Mouse (Mus musculus) intestine, embryonic 15.5 days (tissue): Measurements from ENCODE around the gene Ckap4. TPM values are rescaled to one million over a fixed set of nuclear protein-coding genes. Genes with fewer than 3 reads are reported as not detected.

Source experiments
- ATAC-seq: fragments of 200-750 bp; cut with Nextera tagmentation; 2 replicates; pipeline ENCODE4 v1.8.0; 2017; ENCODE audit warnings: moderate TSS enrichment, moderate library complexity
- H3K27ac ChIP-seq: fragments of 300-500 bp; sonication (generic); 2 replicates; pipeline ENCODE4 v1.5.1; 2015; ENCODE audit warnings: mild to moderate bottlenecking, inconsistent platforms
- H3K27me3 ChIP-seq: fragments of 300-500 bp; sonication (generic); replicated peaks from 2 replicates; pipeline ENCODE4 v1.6.1; 2015; ENCODE audit warnings: inconsistent platforms
- H3K36me3 ChIP-seq: fragments of 300-500 bp; sonication (generic); 2 replicates; pipeline ENCODE4 v1.6.1; 2015; ENCODE audit warnings: inconsistent platforms
- H3K4me1 ChIP-seq: fragments of 300-500 bp; sonication (generic); replicated peaks from 2 replicates; pipeline ENCODE4 v1.6.1; 2015; ENCODE audit warnings: inconsistent platforms
- H3K4me2 ChIP-seq: fragments of 300-500 bp; sonication (generic); replicated peaks from 2 replicates; pipeline ENCODE4 v1.6.1; 2015; ENCODE audit warnings: mild to moderate bottlenecking, inconsistent platforms
- H3K4me3 ChIP-seq: fragments of 300-500 bp; sonication (generic); replicated peaks from 2 replicates; pipeline ENCODE4 v1.5.1; 2015; ENCODE audit warnings: inconsistent platforms
- H3K9ac ChIP-seq: fragments of 300-500 bp; sonication (generic); 2 replicates; pipeline ENCODE4 v1.6.1; 2015; ENCODE audit warnings: inconsistent platforms
- H3K9me3 ChIP-seq: fragments of 300-500 bp; sonication (generic); 2 replicates; pipeline ENCODE4 v1.6.1; 2016; ENCODE audit warnings: inconsistent platforms
- WGBS: fragments of 180-500 bp; shearing (Covaris S2); methylation state at CpG from one replicate; pipeline ENCODE4 v1.1.7; 2015; 5-methylcytosine and 5-hydroxymethylcytosine counted together
- polyA plus RNA-seq: library from polyadenylated mRNA; unstranded; fragments of >200 nt; fragmentation: Nextera tagmentation; extraction: Ambion mirVana; gene quantifications from 2 replicates; pipeline ENCODE4 v1.2.1, GENCODE M21; 2015

The Ckap4 gene
- polyA plus RNA-seq: 59.8 and 61.2 TPM in 2 replicates

DNA sequence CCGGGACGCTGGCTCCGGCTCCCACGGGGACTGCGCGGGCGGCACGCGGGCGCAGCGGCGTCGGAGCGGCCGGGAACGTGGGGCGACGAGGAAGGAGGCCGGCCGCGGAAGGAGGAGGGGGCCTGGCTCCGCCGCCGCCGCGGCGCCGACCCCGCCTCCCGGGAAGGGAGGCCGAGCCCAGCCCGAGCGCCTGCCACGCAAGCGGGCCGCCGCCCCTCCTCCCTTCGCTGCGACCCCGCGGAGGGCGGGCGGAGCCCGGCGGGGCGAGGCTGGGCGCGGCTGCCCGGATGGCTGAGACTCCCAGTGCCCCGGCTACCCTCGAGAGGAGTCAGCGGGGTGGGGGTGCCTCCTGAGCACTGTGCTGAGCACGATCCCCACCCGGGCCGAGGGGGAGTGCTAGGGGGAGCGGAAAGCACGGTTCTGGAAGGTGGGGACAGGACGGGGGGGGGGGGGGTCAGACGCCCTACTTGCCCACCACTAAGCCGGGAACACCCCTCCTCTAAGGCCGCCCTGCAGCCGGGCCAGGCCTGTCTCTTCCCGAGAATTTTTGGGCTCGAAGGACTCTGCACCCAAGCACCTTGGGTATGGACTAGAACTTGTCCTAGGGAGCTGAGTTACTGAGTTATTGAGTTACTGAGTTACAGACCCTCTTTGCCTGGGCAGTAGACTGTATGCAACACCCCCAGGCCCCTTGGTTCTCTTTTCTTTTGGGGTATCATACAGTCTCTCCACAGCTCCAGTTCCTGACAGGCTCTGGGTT, at the start of gene Ckap4:
Gene Ckap4, minus strand, starts transcription at position 151 of the 760 bp plus-strand sequence.
- peak within 1 kb of the TSS; percentile 73 for H3K4me2 ChIP-seq
- H3K4me1 ChIP-seq: peaks cover 26% of the 10 kb centered on the region
- H3K36me3 ChIP-seq: 0 out of 2 replicates have a peak, but pooled peaks cover 2% of the 10 kb centered on the region
- peak within 1 kb of the TSS; percentile 82 for H3K27ac ChIP-seq
- 1% methylated on average over 61 of the region's 64 CpGs for WGBS
- peak within 1 kb of the TSS; percentile 82 for H3K9ac ChIP-seq
- peak; percentile 91 for ATAC-seq
- H3K4me3 ChIP-seq: peak within 1 kb of the TSS; percentile 83
- H3K9me3 ChIP-seq: no peaks in the 10 kb centered on the region
- H3K27me3 ChIP-seq: no peaks in the 10 kb centered on the region

DNA sequence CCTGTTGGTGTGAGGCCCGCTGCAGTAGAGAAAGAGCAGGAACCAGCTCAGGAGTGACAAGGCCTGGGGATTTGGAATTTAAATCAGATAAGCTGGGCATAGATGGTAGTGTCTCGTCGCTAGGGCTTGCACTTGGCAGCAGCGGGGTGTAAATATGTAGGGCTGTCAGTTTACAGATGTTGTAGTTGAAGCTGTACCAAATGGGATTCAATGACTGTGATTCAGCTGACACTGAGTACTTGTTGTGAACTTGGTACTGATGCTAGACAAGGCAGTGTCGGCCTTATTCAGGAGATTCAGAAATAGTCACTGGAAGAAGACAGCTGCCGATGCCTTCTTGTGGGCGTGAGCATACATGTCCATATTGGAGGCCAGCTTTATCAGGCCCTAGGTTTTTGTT, 48.4 kb upstream of the Ckap4 start:
- no peak for ATAC-seq
- Histone ChIP-seq H3K9ac (no peak overlapping the region), H3K4me1 (0 out of 2 replicates have a peak, but pooled peaks cover 7% of the 10 kb centered on the region), H3K4me2 (no peak overlapping the region), H3K27me3 (no peaks in the 10 kb centered on the region), H3K4me3 (no peak overlapping the region), H3K27ac (no peak overlapping the region), H3K9me3 (no peaks in the 10 kb centered on the region), H3K36me3 (no peaks in the 10 kb centered on the region)
- 78% methylated on average over 7 of the region's 7 CpGs for WGBS

GRCm38 (mm10) chr10:84581191-84581590, 47.3 kb upstream of the Ckap4 start:
- Histone ChIP-seq H3K9me3 (no peaks in the 10 kb centered on the region), H3K9ac (no peak overlapping the region), H3K27ac (no peak overlapping the region), H3K4me2 (no peak overlapping the region), H3K27me3 (no peaks in the 10 kb centered on the region), H3K4me1 (0 out of 2 replicates have a peak, but pooled peaks cover 7% of the 10 kb centered on the region), H3K36me3 (no peaks in the 10 kb centered on the region), H3K4me3 (no peak overlapping the region)
- WGBS: 63% methylated on average over 8 of the region's 8 CpGs
- ATAC-seq: no peak

DNA sequence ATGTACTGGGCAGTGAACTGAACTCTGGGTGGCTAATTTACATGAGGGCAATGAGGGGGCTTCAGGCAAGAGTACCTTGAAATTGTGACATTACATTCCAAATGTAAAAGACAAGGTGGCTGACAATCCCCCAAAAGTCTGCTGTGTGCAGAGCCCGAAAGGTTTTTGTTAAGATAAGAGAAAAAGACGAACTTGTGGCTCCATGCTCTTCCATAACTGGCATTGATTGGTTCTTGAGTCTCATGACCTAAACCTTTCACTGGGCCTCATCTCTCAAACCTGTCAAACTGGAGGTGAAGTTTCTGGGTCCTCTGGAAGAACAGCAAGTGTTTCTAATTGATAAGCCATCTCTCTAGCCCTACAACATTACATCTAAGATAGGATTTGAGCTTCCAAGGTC, 45.7 kb upstream of the Ckap4 start:
- no peak overlapping the region for H3K4me2 ChIP-seq
- no peaks in the 10 kb centered on the region for H3K9me3 ChIP-seq
- WGBS: 76% methylated on average over 2 of the region's 2 CpGs
- 0 out of 2 replicates have a peak, but pooled peaks cover 7% of the 10 kb centered on the region for H3K4me1 ChIP-seq
- H3K27ac ChIP-seq: no peak overlapping the region
- no peak overlapping the region for H3K9ac ChIP-seq
- no peaks in the 10 kb centered on the region for H3K27me3 ChIP-seq
- H3K4me3 ChIP-seq: no peak overlapping the region
- ATAC-seq: no peak
- H3K36me3 ChIP-seq: no peaks in the 10 kb centered on the region

- no peak for ATAC-seq
- Histone ChIP-seq H3K36me3 (no peaks in the 10 kb centered on the region), H3K4me2 (no peak overlapping the region), H3K4me1 (0 out of 2 replicates have a peak, but pooled peaks cover 7% of the 10 kb centered on the region), H3K9me3 (no peaks in the 10 kb centered on the region), H3K27me3 (no peaks in the 10 kb centered on the region), H3K9ac (no peak overlapping the region), H3K4me3 (no peak overlapping the region), H3K27ac (no peak overlapping the region)
- WGBS: 78% methylated on average over 10 of the region's 10 CpGs
These were observed 44.9 kb upstream of the Ckap4 start for GRCm38 (mm10) chr10:84578738-84579137.

- H3K4me2 ChIP-seq: peak overlapping the region; percentile 94
- H3K9ac ChIP-seq: peak overlapping the region; percentile 60
- ATAC-seq: peak; percentile 61
- no peaks in the 10 kb centered on the region for H3K36me3 ChIP-seq
- no peaks in the 10 kb centered on the region for H3K9me3 ChIP-seq
- peak overlapping the region; percentile 70 for H3K27ac ChIP-seq
- WGBS: 1% methylated on average over 38 of the region's 38 CpGs
- peak overlapping the region; percentile 91 for H3K4me3 ChIP-seq
- H3K4me1 ChIP-seq: 0 out of 2 replicates have a peak, but pooled peaks cover 7% of the 10 kb centered on the region
- no peaks in the 10 kb centered on the region for H3K27me3 ChIP-seq
These were observed 43.3 kb upstream of the Ckap4 start for GRCm38 (mm10) chr10:84577071-84577727.

DNA sequence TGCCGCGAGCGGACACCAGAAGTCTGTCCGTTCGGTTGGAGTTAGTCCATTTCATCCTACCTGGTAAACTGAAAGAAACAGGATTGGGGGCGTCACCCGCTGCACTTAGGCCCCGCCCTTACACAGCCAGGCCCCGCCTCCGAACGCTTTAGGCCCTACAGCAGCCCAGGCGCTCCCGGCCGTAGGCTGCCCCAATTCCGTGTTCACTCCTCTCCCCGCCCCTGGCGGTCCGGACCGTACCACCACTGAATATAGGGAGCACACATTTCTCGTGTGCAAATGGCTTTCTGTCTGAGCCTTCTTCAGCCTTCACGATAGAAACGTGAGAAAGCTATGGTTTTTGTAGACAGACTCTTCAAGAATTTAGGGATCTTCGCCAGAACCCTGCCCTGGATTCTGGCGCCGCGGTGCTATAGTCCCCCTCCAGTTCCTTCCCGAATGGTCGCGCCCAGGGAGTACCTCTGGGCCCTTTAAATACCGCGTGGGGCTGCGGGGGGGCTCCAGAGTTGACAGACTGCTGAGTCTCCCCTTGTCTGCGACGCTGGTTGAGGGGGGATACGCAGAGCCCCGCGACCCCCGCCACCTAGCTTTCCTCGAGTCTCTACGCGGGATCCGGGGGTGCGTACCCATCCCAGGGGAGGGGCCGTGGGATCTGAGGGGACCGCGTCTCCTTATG, 42.7 kb upstream of the Ckap4 start, which contains the start of gene Tcp11l2:
Gene Tcp11l2, plus strand, starts transcription at position 232 of the 676 bp plus-strand sequence.
- peak within 1 kb of the TSS; percentile 70 for H3K27ac ChIP-seq
- H3K9ac ChIP-seq: peak within 1 kb of the TSS; percentile 60
- ATAC-seq: peak; percentile 99
- H3K27me3 ChIP-seq: no peaks in the 10 kb centered on the region
- H3K4me2 ChIP-seq: peak within 1 kb of the TSS; percentile 94
- H3K4me3 ChIP-seq: peak within 1 kb of the TSS; percentile 91
- under 1% methylated on average over 46 of the region's 46 CpGs for WGBS
- H3K9me3 ChIP-seq: no peaks in the 10 kb centered on the region
- H3K4me1 ChIP-seq: 0 out of 2 replicates have a peak, but pooled peaks cover 7% of the 10 kb centered on the region
- no peaks in the 10 kb centered on the region for H3K36me3 ChIP-seq

- no peak overlapping the region for H3K9ac ChIP-seq
- H3K4me3 ChIP-seq: peak overlapping the region; percentile 91
- no peaks in the 10 kb centered on the region for H3K9me3 ChIP-seq
- no peaks in the 10 kb centered on the region for H3K27me3 ChIP-seq
- H3K4me2 ChIP-seq: peak overlapping the region; percentile 94
- under 1% methylated on average over 14 of the region's 14 CpGs for WGBS
- H3K27ac ChIP-seq: peak overlapping the region; percentile 70
- 0 out of 2 replicates have a peak, but pooled peaks cover 7% of the 10 kb centered on the region for H3K4me1 ChIP-seq
- no peaks in the 10 kb centered on the region for H3K36me3 ChIP-seq
- ATAC-seq: peak; percentile 88
These were observed 42.1 kb upstream of the Ckap4 start for GRCm38 (mm10) chr10:84576029-84576394.

DNA sequence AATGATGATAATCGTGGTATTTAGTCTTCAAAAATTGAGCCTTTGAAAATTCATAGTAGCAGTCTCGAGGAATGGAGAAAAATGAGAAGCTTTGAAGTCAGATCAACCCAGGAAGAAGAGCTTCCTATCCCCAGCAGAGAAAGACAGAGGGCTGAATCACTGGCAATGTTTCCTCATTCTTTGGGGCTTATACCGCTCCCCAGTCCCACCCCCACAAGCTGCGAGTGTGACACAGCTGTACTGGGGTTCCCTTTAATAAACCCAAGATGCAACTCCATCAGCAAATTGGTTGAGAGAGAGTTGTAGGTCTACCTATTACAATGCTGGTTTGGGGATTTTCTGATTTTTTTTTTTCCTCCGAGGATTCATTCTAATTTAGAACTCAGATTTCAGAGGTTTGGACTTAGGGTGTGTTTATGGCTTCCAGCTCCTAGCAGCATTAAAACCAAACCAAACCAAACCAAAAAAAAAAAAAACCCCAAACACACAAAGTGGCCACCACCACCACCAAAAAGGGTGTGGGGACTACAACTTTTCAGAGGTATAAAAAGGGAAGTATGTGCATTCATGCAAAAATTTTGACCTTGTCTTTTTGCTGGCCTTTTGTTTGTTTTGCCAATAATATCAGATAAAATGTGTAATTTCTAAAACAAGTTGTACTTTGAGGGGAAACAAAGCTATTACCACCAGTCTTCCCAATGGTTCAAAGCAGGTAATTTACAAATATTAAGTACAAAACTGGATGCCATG, 40.0 kb upstream of the Ckap4 start:
- Histone ChIP-seq H3K4me3 (no peak overlapping the region), H3K9me3 (no peaks in the 10 kb centered on the region), H3K4me2 (no peak overlapping the region), H3K9ac (no peak overlapping the region), H3K27me3 (no peaks in the 10 kb centered on the region), H3K4me1 (0 out of 2 replicates have a peak, but pooled peaks cover 7% of the 10 kb centered on the region), H3K36me3 (no peaks in the 10 kb centered on the region), H3K27ac (no peak overlapping the region)
- ATAC-seq: no peak
- WGBS: 54% methylated on average over 5 of the region's 5 CpGs

DNA sequence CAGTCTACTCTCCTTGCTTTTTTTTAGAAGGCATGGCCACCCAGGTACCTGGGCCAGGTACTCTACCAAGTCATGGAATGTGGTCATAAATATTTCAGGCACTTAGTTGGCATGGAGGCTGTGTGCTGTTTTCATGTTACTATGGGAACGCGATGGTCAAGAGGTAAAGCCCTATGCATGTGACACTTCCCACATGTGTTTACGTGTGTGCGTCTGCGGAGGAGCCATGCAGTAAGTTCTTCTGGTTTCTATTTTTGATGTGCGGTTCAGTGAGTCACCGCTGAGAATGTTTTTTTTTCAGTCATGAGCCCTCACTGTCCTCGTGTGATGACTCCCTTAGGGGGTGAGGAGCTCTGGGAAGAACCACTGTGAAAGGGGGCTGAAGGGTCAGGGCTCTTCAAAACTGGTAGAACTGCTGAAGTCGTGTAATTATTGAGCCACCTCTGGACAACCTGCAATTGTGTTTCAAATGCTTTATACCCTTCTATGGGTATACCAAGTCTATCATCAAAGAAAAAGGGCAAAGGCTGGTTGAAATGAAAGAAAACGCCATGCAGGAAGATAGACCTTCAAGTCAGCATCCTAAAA, 37.3 kb upstream of the Ckap4 start:
- 74% methylated on average over 10 of the region's 10 CpGs for WGBS
- H3K4me2 ChIP-seq: no peak overlapping the region
- no peak overlapping the region for H3K4me3 ChIP-seq
- H3K27ac ChIP-seq: no peak overlapping the region
- H3K27me3 ChIP-seq: no peaks in the 10 kb centered on the region
- ATAC-seq: no peak
- no peaks in the 10 kb centered on the region for H3K9me3 ChIP-seq
- H3K9ac ChIP-seq: no peak overlapping the region
- H3K36me3 ChIP-seq: no peaks in the 10 kb centered on the region
- H3K4me1 ChIP-seq: no peaks in the 10 kb centered on the region

DNA sequence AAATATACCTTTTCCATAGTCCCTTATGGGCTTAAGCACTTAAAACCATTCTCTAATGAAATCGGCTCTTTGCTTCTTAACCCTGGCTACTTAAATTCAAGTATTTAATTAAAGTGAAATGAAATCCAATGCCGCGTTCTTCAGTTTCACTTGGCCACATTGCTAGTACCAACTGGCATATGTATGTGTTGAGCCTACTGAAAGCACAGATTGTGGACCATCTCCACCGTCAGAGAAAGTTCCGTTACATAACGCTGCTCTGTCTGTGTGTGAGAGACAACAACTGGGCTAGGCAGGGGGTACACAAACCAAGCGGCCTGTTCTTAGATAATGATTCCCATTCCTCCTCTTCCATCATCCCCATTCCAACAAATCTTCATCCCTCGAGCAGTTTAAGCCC, 30.6 kb upstream of the Ckap4 start:
- Histone ChIP-seq H3K9ac (no peak overlapping the region), H3K4me2 (no peak overlapping the region), H3K4me3 (no peak overlapping the region), H3K27me3 (no peaks in the 10 kb centered on the region), H3K9me3 (no peaks in the 10 kb centered on the region), H3K27ac (no peak overlapping the region), H3K36me3 (no peaks in the 10 kb centered on the region), H3K4me1 (no peaks in the 10 kb centered on the region)
- no peak for ATAC-seq
- 83% methylated on average over 8 of the region's 8 CpGs for WGBS
